Mouse (Mus musculus): ENCODE data around the gene Fgfr2. TPM values are rescaled to one million over a fixed set of nuclear protein-coding genes. Genes with fewer than 3 reads are reported as not detected.

Fgfr2 gene
- total RNA-seq, 2 experiments from 2014 or later, result 43.7 to 44.3 TPM

GRCm38 (mm10) chr7:132736099-132736862 lies 386.9 kb downstream of the Fgfr2 start:
- no peak for DNase-seq (ENCODE audit: extremely low spot score in 1 of 2, low spot score in 1 of 2)

- no peak for DNase-seq (ENCODE audit: extremely low spot score in 1 of 2, low spot score in 1 of 2)
These were observed 388.0 kb downstream of the Fgfr2 start for GRCm38 (mm10) chr7:132735145-132735544.

- DNase-seq (ENCODE audit: extremely low spot score in 1 of 2, low spot score in 1 of 2), result no peak
These were observed 388.9 kb downstream of the Fgfr2 start for GRCm38 (mm10) chr7:132734222-132734621.

- DNase-seq (ENCODE audit: extremely low spot score in 1 of 2, low spot score in 1 of 2), result no peak
These were observed 389.6 kb downstream of the Fgfr2 start for GRCm38 (mm10) chr7:132733521-132733920.

GRCm38 (mm10) chr7:132732136-132732789 lies 390.9 kb downstream of the Fgfr2 start:
- no peak for DNase-seq (ENCODE audit: extremely low spot score in 1 of 2, low spot score in 1 of 2)

- DNase-seq (ENCODE audit: extremely low spot score in 1 of 2, low spot score in 1 of 2), result no peak
These were observed 391.6 kb downstream of the Fgfr2 start for GRCm38 (mm10) chr7:132731558-132731957.

- DNase-seq (ENCODE audit: extremely low spot score in 1 of 2, low spot score in 1 of 2), result no peak
These were observed 392.6 kb downstream of the Fgfr2 start for GRCm38 (mm10) chr7:132730510-132730909.

GRCm38 (mm10) chr7:132729093-132729831 lies 393.9 kb downstream of the Fgfr2 start:
- no peak for DNase-seq (ENCODE audit: extremely low spot score in 1 of 2, low spot score in 1 of 2)

- DNase-seq (ENCODE audit: extremely low spot score in 1 of 2, low spot score in 1 of 2), result no peak
These were observed 396.9 kb downstream of the Fgfr2 start for GRCm38 (mm10) chr7:132726106-132726861.

GRCm38 (mm10) chr7:132724501-132725062 lies 398.6 kb downstream of the Fgfr2 start:
- no peak for DNase-seq (ENCODE audit: extremely low spot score in 1 of 2, low spot score in 1 of 2)

GRCm38 (mm10) chr7:132723906-132724305 lies 399.2 kb downstream of the Fgfr2 start:
- DNase-seq (ENCODE audit: extremely low spot score in 1 of 2, low spot score in 1 of 2), result no peak

GRCm38 (mm10) chr7:132722401-132723370 lies 400.5 kb downstream of the Fgfr2 start:
- DNase-seq (ENCODE audit: extremely low spot score in 1 of 2, low spot score in 1 of 2), result no peak

GRCm38 (mm10) chr7:132720562-132720961 lies 402.6 kb downstream of the Fgfr2 start:
- peak in 1 of 2 experiments; percentile 42 for DNase-seq (ENCODE audit: extremely low spot score in 1 of 2, low spot score in 1 of 2)

- DNase-seq (ENCODE audit: extremely low spot score in 1 of 2, low spot score in 1 of 2), result no peak
These were observed 403.6 kb downstream of the Fgfr2 start for GRCm38 (mm10) chr7:132719570-132719969.

- no peak for DNase-seq (ENCODE audit: extremely low spot score in 1 of 2, low spot score in 1 of 2)
These were observed 407.9 kb downstream of the Fgfr2 start for GRCm38 (mm10) chr7:132715259-132715658.

- no peak for DNase-seq (ENCODE audit: extremely low spot score in 1 of 2, low spot score in 1 of 2)
These were observed 408.8 kb downstream of the Fgfr2 start for GRCm38 (mm10) chr7:132714236-132714923.

- no peak for DNase-seq (ENCODE audit: extremely low spot score in 1 of 2, low spot score in 1 of 2)
These were observed 409.5 kb downstream of the Fgfr2 start for GRCm38 (mm10) chr7:132713483-132714126.

- no peak for DNase-seq (ENCODE audit: extremely low spot score in 1 of 2, low spot score in 1 of 2)
These were observed 410.2 kb downstream of the Fgfr2 start for GRCm38 (mm10) chr7:132712956-132713355.
